Mouse (Mus musculus): ENCODE data around the gene Terf2. TPM values are rescaled to one million over a fixed set of nuclear protein-coding genes. Genes with fewer than 3 reads are reported as not detected.

Terf2 gene
- polyA plus RNA-seq (2017; shearing (Covaris generic)), result 9.9 TPM

GRCm38 (mm10) chr8:107096366-107097036, at the start of gene Terf2:
Terf2 (minus strand) TSS chr8:107096547.

GRCm38 (mm10) chr8:107065511-107066496, 30.5 kb downstream of the Terf2 start, which contains the start of gene Tmed6:
Tmed6 (minus strand) TSS chr8:107065644.

GRCm38 (mm10) chr8:107056076-107056972, 40.0 kb downstream of the Terf2 start, which contains the start of the genes Cog8 and Nip7:
Cog8 (minus strand) TSS chr8:107056689.
Nip7 (plus strand) TSS chr8:107056877.

GRCm38 (mm10) chr8:107048061-107048941, 48.0 kb downstream of the Terf2 start, which contains the start of gene Pdf:
Pdf (minus strand) TSS chr8:107048614.

GRCm38 (mm10) chr8:107030650-107031576, 65.4 kb downstream of the Terf2 start, which contains the start of gene Vps4a:
Vps4a (plus strand) TSS chr8:107031222.

Other genes starting within 250 kb of the Terf2 start
- not detected for gene Has3, start 226.3 kb downstream of the Terf2 start, polyA plus RNA-seq (2017; shearing (Covaris generic))
- gene Utp4, start 202.9 kb downstream of the Terf2 start, polyA plus RNA-seq (2017; shearing (Covaris generic)), result 72.3 TPM
- gene Sntb2, start 160.8 kb downstream of the Terf2 start, polyA plus RNA-seq (2017; shearing (Covaris generic)), result 2.2 TPM
- 81.1 TPM for gene Vps4a, start 65.3 kb downstream of the Terf2 start, polyA plus RNA-seq (2017; shearing (Covaris generic))
- 4.0 TPM for gene Pdf, start 47.9 kb downstream of the Terf2 start, polyA plus RNA-seq (2017; shearing (Covaris generic))
- 32.6 TPM for gene Cog8, start 39.9 kb downstream of the Terf2 start, polyA plus RNA-seq (2017; shearing (Covaris generic))
- gene Nip7, start 39.7 kb downstream of the Terf2 start, polyA plus RNA-seq (2017; shearing (Covaris generic)), result 97.9 TPM
- gene Tmed6, start 30.9 kb downstream of the Terf2 start, polyA plus RNA-seq (2017; shearing (Covaris generic)), result not detected
- gene Cyb5b, start 54.1 kb upstream of the Terf2 start, polyA plus RNA-seq (2017; shearing (Covaris generic)), result 99.1 TPM
- gene Nfat5, start 196.9 kb upstream of the Terf2 start, polyA plus RNA-seq (2017; shearing (Covaris generic)), result 18.1 TPM

Data from inflammation-experienced regulatory T-cells, adult 16 weeks (primary cell).